Mouse (Mus musculus) inflammation-experienced regulatory T-cells, adult 16 weeks (primary cell): ENCODE measurements around the gene Tspan7. TPM values are rescaled to one million over a fixed set of nuclear protein-coding genes. Genes with fewer than 3 reads are reported as not detected.

Source experiments
- polyA plus RNA-seq: library from polyadenylated mRNA; unstranded; fragments of 100-300 nt; shearing (Covaris generic); gene quantifications from one replicate; pipeline ENCODE4 v1.2.1, GENCODE M21; 2017

Gene Tspan7
- 0.17 TPM for polyA plus RNA-seq

DNA sequence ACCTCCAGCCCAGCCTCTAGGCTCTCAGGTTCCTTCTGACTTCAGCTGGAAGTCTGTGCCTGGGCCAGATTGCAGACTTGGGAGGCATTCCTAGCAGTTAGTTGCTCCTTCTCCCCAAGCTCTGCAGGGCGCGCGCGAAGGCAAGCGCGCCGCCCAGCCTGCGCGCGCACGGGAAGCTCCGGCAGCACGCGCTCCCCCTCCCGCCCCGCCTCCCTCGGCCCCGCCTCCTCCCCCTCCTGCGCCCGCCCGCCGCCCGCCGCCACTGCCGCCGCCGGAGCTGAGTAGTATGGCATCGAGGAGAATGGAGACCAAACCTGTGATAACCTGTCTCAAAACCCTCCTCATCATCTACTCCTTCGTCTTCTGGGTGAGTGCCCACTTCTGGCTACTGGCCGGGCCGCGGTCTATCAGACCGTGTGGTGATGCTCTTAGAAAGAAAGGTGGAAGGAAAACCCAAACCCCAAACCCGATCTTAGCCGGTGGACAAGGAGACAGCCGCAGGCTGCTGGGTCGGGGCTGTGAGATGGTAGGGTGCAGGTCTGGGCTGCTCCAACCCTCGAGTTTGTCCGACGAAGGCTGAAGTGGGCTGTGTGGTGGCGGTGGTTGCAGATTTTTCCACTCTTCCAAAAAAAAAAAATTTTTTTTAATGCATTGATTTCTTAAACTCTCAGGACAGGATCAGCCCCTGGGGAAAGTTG, at the start of gene Tspan7:
Tspan7 (plus strand) TSS at position 287 of the 698 bp plus-strand sequence.

Other genes starting within 250 kb of the Tspan7 start
- not detected for gene Otc, start 232.9 kb upstream of the Tspan7 start, polyA plus RNA-seq
- 36.5 TPM for gene Mid1ip1, start 229.9 kb downstream of the Tspan7 start, polyA plus RNA-seq